Mouse (Mus musculus) hindbrain, embryonic 14.5 days (tissue): ENCODE results near the gene Kcnj8. TPM values are rescaled to one million over a fixed set of nuclear protein-coding genes. Genes with fewer than 3 reads are reported as not detected.

Experiments
- ATAC-seq: fragments of 200-750 bp; cut with Nextera tagmentation; 2 replicates; pipeline ENCODE4 v1.8.0; 2017; ENCODE audit warnings: moderate number of reproducible peaks, mild to moderate bottlenecking, moderate TSS enrichment, moderate library complexity; ENCODE audit not compliant: low FRiP score
- DNase-seq: peaks from one replicate; pipeline ENCODE4 v3.0.0-alpha.2; 2015; ENCODE audit warnings: low spot score
- H3K27ac ChIP-seq: fragments of 300-500 bp; sonication (generic); 2 replicates; pipeline ENCODE4 v1.5.1; 2014; ENCODE audit warnings: mild to moderate bottlenecking, moderate library complexity
- H3K27me3 ChIP-seq: fragments of 300-500 bp; sonication (generic); 2 replicates; pipeline ENCODE4 v1.6.1; 2014; ENCODE audit warnings: mild to moderate bottlenecking, low read length, mixed read lengths; ENCODE audit not compliant: control insufficient read depth, insufficient read depth
- H3K36me3 ChIP-seq: fragments of 300-500 bp; sonication (generic); replicated peaks from 2 replicates; pipeline ENCODE4 v1.6.1; 2014; ENCODE audit not compliant: control insufficient read depth, insufficient read depth
- H3K4me1 ChIP-seq: fragments of 300-500 bp; sonication (generic); replicated peaks from 2 replicates; pipeline ENCODE4 v1.6.1; 2014; ENCODE audit warnings: antibody characterized with exemption, low read length, mixed read lengths; ENCODE audit not compliant: control insufficient read depth, insufficient read depth
- H3K4me2 ChIP-seq: fragments of 300-500 bp; sonication (generic); replicated peaks from 2 replicates; pipeline ENCODE4 v1.6.1; 2014; ENCODE audit warnings: mild to moderate bottlenecking, moderate library complexity
- H3K4me3 ChIP-seq: fragments of 300-500 bp; sonication (generic); replicated peaks from 2 replicates; pipeline ENCODE4 v1.5.1; 2014; ENCODE audit warnings: mild to moderate bottlenecking, low read length
- H3K9ac ChIP-seq: fragments of 300-500 bp; sonication (generic); 2 replicates; pipeline ENCODE4 v1.6.1; 2014
- H3K9me3 ChIP-seq: fragments of 300-500 bp; sonication (generic); 2 replicates; pipeline ENCODE4 v1.6.1; 2016; ENCODE audit warnings: low read length; ENCODE audit not compliant: control insufficient read depth
- WGBS: fragments of 180-500 bp; shearing (Covaris S2); extraction: QIAGEN DNeasy Blood & Tissue Kit; methylation state at CpG from one replicate; pipeline ENCODE4 v1.1.7; 2014; 5-methylcytosine and 5-hydroxymethylcytosine counted together
- polyA plus RNA-seq: library from polyadenylated mRNA; unstranded; fragments of >200 nt; fragmentation: Nextera tagmentation; extraction: Ambion mirVana; gene quantifications from 2 replicates; pipeline ENCODE4 v1.2.1, GENCODE M21; 2014

Gene Kcnj8
- polyA plus RNA-seq, 1 experiment from 2014 or later: 12.9 TPM

DNA sequence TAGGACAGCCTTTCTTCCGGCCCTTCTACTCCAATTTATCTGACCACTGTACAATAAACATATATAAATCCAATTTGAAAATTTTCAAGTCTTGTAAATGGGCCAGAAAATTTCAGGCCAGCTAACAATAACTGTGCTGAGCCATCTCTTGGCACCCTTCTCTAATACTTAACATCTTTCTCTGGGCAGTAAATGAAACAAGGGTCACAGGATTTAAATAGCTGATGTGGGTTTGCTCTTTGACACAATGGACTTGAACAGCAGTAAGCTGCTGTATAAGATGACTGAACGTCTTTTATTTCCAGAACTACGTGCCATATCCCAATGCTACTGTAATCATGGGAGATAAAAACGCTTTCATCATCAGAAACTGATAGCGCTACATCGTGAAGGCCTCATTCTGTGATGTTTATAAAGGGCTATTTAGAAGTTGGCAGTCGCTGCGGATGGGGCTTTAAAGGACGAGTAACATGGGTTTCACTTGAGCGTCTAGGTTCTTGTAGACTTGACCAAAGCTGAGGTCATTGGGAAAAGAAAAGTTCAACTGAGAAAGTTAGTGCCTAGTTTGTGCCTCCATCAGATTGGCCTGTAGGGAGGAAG, 30.8 kb downstream of the Kcnj8 start:
- ATAC-seq (no peak), DNase-seq (no peak)
- Histone ChIP-seq H3K4me1 (no peaks in the 10 kb centered on the region), H3K27me3 (no peaks in the 10 kb centered on the region), H3K36me3 (no peaks in the 10 kb centered on the region), H3K9me3 (no peaks in the 10 kb centered on the region), H3K9ac (no peak overlapping the region), H3K4me3 (no peak overlapping the region), H3K4me2 (no peak overlapping the region), H3K27ac (no peak overlapping the region)
- WGBS: 92% methylated on average over 10 of the region's 10 CpGs

DNA sequence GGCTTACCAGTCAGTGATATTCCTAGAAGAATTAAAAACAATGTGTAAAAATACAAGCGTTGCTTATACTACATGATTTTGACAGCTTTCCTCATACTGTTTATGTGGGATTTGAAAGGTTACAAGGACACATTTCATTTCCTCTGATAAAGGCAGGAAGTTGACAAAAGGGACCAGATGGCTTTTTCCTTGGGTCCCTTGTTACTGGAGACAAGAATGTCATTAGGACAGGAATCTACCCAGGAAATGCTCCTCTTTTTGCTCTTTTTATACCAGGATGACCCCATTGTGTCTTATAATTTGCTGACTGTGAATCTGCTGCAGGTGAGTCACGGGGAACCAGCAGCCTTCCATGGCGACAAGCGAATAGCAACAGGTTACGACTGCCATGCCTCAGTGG, 31.3 kb downstream of the Kcnj8 start:
- 90% methylated on average over 5 of the region's 5 CpGs for WGBS
- no peaks in the 10 kb centered on the region for H3K9me3 ChIP-seq
- no peak overlapping the region for H3K27ac ChIP-seq
- no peak overlapping the region for H3K4me2 ChIP-seq
- H3K36me3 ChIP-seq: no peaks in the 10 kb centered on the region
- DNase-seq: no peak
- no peaks in the 10 kb centered on the region for H3K4me1 ChIP-seq
- no peak overlapping the region for H3K4me3 ChIP-seq
- H3K9ac ChIP-seq: no peak overlapping the region
- no peaks in the 10 kb centered on the region for H3K27me3 ChIP-seq
- no peak for ATAC-seq

DNA sequence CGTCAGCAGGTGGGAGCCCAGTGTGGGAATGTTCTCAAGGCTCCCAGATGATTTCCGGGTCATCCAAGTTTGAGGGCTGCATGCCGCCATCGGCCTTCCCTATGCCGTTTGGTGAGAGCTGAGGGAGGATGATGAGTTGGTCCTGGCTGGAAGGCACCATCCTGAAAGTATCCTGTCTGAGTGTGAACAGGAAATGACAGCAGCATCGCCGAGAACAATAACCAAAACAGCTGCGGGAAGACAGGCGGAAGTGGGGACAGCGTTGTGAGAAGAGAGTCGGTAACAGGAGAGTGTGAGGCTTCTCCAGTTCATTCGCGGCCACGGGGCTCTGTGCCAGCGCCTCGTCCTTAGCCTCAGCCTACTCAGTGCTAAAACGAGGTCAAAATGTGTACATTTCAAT, 32.9 kb downstream of the Kcnj8 start:
- no peak overlapping the region for H3K27ac ChIP-seq
- H3K27me3 ChIP-seq: no peaks in the 10 kb centered on the region
- no peaks in the 10 kb centered on the region for H3K36me3 ChIP-seq
- 86% methylated on average over 17 of the region's 17 CpGs for WGBS
- DNase-seq (no peak), ATAC-seq (no peak)
- H3K9ac ChIP-seq: no peak overlapping the region
- H3K9me3 ChIP-seq: no peaks in the 10 kb centered on the region
- H3K4me3 ChIP-seq: no peak overlapping the region
- no peak overlapping the region for H3K4me2 ChIP-seq
- H3K4me1 ChIP-seq: no peaks in the 10 kb centered on the region

DNA sequence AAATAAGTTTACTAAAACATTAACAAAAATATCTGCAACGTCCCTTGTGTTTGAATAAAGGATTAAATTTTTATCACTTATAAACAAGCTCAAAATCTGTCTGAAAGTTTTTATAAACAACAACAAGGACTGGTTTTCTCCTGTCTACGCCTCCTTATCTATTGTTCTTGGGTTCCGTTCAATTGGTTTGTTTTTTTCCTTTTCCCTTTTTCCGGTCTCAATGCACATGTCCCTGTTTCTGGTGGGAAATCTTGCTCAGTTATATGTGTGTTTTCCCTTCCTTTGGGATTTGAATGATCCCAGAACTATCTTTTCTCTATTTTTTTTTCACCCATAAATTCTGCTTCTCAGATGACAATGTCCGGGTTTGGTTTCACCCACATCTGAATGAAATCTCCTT, 38.0 kb downstream of the Kcnj8 start:
- no peaks in the 10 kb centered on the region for H3K4me1 ChIP-seq
- H3K27me3 ChIP-seq: no peaks in the 10 kb centered on the region
- H3K9me3 ChIP-seq: no peaks in the 10 kb centered on the region
- no peaks in the 10 kb centered on the region for H3K36me3 ChIP-seq
- DNase-seq: no peak
- no peak overlapping the region for H3K27ac ChIP-seq
- no peak overlapping the region for H3K4me3 ChIP-seq
- H3K9ac ChIP-seq: no peak overlapping the region
- 87% methylated on average over 5 of the region's 5 CpGs for WGBS
- ATAC-seq: no peak
- H3K4me2 ChIP-seq: no peak overlapping the region

DNA sequence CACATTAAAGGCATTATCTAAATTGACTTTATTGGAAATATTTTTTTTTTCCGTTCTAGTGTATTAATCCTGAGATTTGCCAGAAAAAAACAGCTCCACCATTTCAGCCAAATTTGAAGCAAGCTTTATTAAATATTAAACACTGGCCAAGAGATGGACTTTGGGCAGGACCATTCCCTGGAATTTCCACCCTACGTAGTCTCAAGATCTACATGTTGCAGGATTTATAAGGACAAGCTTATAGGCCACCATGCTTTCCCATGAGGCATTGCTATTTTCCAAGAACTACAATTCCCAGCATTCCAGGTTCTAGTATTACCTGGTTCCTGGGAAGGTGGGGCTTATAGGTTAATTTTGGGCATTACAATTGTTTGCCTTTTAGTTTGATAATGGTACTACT, 38.7 kb downstream of the Kcnj8 start:
- Histone ChIP-seq H3K36me3 (no peaks in the 10 kb centered on the region), H3K27ac (no peak overlapping the region), H3K4me2 (no peak overlapping the region), H3K4me1 (no peaks in the 10 kb centered on the region), H3K4me3 (no peak overlapping the region), H3K9ac (no peak overlapping the region), H3K9me3 (no peaks in the 10 kb centered on the region), H3K27me3 (no peaks in the 10 kb centered on the region)
- ATAC-seq (no peak), DNase-seq (no peak)
- 96% methylated on average over 2 of the region's 2 CpGs for WGBS

DNA sequence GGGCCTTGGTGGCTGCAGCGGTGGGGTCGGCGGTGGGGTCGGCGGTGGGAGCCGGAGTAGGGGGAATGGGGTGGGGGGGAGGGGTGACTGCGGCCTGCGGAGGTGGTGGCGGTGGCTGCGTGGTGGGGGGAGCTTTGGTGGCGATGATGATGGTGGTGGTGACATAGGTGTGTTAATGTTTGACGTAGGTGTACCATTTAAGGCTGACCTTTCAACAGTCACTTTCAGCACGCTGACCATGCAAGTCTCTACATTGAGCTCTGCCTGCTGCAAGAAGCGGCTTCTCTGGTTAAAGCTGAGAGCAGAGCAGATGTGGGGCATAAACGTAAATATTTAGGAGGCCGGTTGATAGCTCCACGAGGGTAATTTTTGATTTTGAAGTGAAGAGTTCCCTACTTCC, 39.3 kb downstream of the Kcnj8 start:
- no peak for DNase-seq
- no peak for ATAC-seq
- Histone ChIP-seq H3K9ac (no peak overlapping the region), H3K27me3 (no peaks in the 10 kb centered on the region), H3K4me1 (no peaks in the 10 kb centered on the region), H3K9me3 (no peaks in the 10 kb centered on the region), H3K4me2 (no peak overlapping the region), H3K27ac (no peak overlapping the region), H3K36me3 (no peaks in the 10 kb centered on the region), H3K4me3 (no peak overlapping the region)
- WGBS: 96% methylated on average over 17 of the region's 17 CpGs

DNA sequence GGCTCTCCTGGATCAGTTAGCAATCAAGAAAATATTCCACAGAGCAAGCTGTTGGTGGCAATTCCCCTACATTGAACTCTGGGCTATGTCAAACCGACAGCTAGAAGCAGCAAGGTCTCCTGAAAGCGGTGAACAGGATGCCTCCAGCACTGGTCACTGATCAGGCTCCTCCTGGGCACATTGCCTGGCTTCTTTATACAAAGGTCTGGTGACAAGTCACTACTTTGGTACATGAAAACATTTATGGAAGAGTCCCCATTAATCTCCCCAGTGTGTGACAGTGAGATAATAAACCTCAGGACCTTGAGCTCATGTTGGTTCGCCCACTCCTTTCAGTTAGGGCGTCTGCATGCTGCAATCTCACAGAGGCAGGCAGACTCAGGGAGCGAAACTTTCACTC, 41.0 kb downstream of the Kcnj8 start:
- no peaks in the 10 kb centered on the region for H3K36me3 ChIP-seq
- no peak overlapping the region for H3K4me2 ChIP-seq
- H3K27ac ChIP-seq: 0 out of 2 replicates have a peak overlapping the region, but pooled peaks have one; percentile 2
- no peaks in the 10 kb centered on the region for H3K27me3 ChIP-seq
- no peaks in the 10 kb centered on the region for H3K4me1 ChIP-seq
- H3K4me3 ChIP-seq: no peak overlapping the region
- ATAC-seq (no peak), DNase-seq (no peak)
- H3K9me3 ChIP-seq: no peaks in the 10 kb centered on the region
- WGBS: 71% methylated on average over 5 of the region's 5 CpGs
- no peak overlapping the region for H3K9ac ChIP-seq

DNA sequence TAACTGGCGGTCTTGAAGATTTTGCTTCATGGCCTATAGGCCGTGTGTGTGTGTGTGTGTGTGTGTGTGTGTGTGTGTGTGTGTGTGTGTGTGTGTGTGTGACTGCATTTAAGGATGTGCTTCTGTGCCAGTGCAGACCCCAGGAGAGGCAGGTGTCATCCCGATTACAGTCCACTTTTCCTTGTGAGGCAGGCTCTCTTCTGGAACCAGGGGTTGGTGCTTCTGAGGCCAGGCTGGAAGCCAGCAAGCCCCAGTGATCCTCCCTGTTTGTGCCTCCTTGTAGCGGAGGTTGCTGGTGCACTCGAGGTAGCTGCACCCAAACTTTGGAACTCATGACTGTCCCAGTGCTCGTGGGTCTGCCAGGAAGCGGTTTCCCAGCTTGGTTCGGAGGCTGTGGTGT, 41.7 kb downstream of the Kcnj8 start:
- 80% methylated on average over 8 of the region's 8 CpGs for WGBS
- no peak for DNase-seq
- H3K27ac ChIP-seq: no peak overlapping the region
- no peaks in the 10 kb centered on the region for H3K9me3 ChIP-seq
- no peaks in the 10 kb centered on the region for H3K27me3 ChIP-seq
- H3K4me3 ChIP-seq: no peak overlapping the region
- H3K4me2 ChIP-seq: no peak overlapping the region
- no peak for ATAC-seq
- H3K36me3 ChIP-seq: no peaks in the 10 kb centered on the region
- no peaks in the 10 kb centered on the region for H3K4me1 ChIP-seq
- no peak overlapping the region for H3K9ac ChIP-seq

DNA sequence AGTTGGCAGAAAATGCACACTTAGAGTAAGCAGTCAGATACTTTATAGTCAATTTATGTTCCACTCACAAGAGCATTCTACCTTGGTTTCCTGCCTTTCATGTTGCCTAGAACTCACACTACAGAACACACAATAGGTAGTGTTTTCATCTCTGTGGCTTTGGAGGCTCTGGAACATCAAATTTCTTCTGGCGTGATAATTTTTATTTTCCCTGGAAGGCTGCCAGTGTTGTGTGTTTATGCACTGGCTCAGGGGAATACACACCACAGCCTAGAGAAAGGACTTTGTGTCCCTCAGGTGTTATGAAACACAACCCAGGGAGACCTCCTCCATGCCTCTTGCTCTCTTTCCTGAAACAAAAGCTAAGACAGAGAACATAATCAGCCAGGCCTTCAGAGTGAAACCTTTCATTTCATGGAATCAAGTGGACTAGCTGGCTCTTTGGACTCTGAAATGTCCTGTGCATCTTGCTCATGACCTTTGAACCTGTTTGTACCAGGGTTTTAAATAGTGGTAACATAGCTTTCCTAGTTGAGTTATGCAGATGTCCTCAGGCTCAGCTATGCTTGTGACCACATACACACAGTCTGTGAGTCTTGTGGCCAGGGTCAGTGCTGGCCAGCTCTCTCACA, 43.4 kb downstream of the Kcnj8 start:
- Histone ChIP-seq H3K4me2 (no peak overlapping the region), H3K27ac (no peak overlapping the region), H3K4me1 (no peaks in the 10 kb centered on the region), H3K9ac (no peak overlapping the region), H3K27me3 (no peaks in the 10 kb centered on the region), H3K4me3 (no peak overlapping the region), H3K36me3 (no peaks in the 10 kb centered on the region), H3K9me3 (no peaks in the 10 kb centered on the region)
- no peak for ATAC-seq
- DNase-seq: no peak
- WGBS: 58% methylated on average over 1 of the region's 1 CpGs
